Mouse (Mus musculus): ENCODE measurements around the gene Tecpr2. TPM values are rescaled to one million over a fixed set of nuclear protein-coding genes. Genes with fewer than 3 reads are reported as not detected.

The Tecpr2 gene
- total RNA-seq, 2 experiments from 2014 or later, result 4.5 to 5.5 TPM

DNA sequence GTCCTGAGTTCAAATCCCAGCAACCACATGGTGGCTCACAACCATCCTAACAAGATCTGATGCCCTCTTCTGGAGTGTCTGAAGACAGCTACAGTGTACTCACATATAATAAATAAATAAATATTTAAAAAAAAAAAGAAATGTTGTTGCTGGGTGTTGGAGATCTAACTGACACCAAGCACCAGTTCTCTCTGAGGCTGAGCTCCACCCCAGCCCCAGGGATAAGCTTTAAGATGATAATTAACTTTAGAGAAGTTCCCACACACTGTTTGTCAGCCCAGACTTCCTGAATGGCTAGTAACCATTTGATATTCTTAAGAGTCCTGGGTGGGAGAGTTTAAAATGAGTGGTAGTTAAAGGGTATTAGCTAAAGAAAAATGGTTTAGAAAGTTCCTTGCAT lies 28.8 kb upstream of the Tecpr2 start:
- no peak for ATAC-seq (replicated peaks; ENCODE audit: low FRiP score, low TSS enrichment, poor library complexity, severe bottlenecking)

GRCm38 (mm10) chr12:110861256-110861655 lies 27.8 kb upstream of the Tecpr2 start:
- ATAC-seq (replicated peaks; ENCODE audit: low FRiP score, low TSS enrichment, poor library complexity, severe bottlenecking), result no peak

- no peak for ATAC-seq (replicated peaks; ENCODE audit: low FRiP score, low TSS enrichment, poor library complexity, severe bottlenecking)
Observed at GRCm38 (mm10) chr12:110864008-110864407, 25.1 kb upstream of the Tecpr2 start.

- no peak for ATAC-seq (replicated peaks; ENCODE audit: low FRiP score, low TSS enrichment, poor library complexity, severe bottlenecking)
Observed at GRCm38 (mm10) chr12:110865571-110865970, 23.5 kb upstream of the Tecpr2 start.

DNA sequence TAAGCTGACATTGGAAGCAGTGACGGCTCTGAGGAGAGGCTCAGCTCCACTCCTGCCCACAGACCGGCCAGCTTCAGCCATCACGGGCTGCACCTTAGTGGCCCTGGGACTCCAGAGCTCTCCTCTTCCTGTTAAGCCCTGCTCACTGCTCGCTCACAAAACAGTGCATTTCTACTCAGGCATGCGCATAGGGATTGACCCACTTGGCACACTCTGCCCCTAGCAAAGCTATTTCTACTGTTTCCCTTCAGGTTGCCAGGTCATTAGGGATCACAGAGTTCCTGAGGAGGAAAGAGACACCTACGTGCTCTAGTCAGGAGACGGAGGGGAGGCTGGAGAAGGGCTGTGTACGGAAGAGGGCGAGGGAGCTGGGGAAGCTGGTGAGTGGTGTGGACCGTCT lies 23.1 kb upstream of the Tecpr2 start:
- no peak for ATAC-seq (replicated peaks; ENCODE audit: low FRiP score, low TSS enrichment, poor library complexity, severe bottlenecking)

DNA sequence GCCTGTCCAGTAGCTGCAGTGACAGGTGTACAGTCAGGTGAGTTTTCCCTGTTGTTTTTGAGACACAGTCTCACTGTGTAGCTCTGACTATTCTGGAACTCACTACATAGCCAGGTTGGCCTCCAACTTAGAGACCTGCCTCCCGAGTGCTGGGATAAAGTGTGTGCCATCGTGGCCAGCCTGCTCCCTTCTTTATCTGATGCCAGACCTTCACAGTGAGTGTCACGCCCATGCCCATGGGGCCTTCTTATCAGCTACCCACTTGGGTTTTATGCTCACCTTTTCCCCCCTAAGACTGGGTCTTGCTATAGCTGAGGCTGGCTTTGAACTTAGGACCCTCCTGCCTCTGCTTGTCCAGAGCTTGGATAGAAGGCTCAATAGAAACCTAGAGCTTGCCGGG lies 19.0 kb upstream of the Tecpr2 start:
- peak; percentile 86 for ATAC-seq (replicated peaks; ENCODE audit: low FRiP score, low TSS enrichment, poor library complexity, severe bottlenecking)

- no peak for ATAC-seq (replicated peaks; ENCODE audit: low FRiP score, low TSS enrichment, poor library complexity, severe bottlenecking)
Observed at GRCm38 (mm10) chr12:110871247-110871646, 17.8 kb upstream of the Tecpr2 start.

DNA sequence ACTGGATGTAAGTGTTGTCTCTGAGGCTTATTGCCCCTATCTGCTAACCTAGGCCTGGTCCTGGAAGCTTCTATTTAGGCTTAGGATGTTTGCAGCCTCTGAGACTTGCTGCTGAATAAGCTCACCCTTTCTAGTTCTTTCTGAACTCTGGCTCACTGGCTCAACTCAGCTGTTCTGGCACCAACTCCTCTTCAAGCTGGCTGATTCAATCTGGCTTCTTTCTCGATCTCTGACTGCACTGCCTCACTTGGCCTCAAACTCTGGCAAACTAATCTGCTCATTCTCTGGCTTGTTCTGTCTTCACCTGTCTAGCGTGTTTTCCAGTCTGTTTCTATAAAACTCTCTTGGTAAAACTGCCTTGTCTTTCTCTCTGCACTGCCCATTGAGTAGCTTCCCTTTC lies 13.7 kb upstream of the Tecpr2 start:
- no peak for ATAC-seq (replicated peaks; ENCODE audit: low FRiP score, low TSS enrichment, poor library complexity, severe bottlenecking)

DNA sequence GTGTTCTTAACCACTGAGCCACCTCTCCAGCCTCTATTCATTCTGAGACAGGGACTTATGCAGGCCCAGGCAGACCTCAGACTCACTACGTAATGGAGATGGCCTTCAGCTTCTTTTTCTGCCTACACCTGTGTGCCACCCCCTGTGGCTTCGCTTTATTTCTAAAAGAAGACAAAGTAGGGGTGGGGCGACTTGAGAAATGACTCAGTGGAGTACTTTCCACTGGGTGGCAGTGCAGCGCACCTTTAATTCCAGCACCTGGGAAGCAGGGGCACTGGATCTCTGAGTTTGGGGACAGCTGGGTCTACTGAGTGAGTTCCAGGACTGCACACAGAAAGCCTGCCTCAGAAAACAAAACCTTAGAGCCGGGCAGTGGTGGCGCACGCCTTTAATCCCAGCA lies 6.8 kb upstream of the Tecpr2 start:
- no peak for ATAC-seq (replicated peaks; ENCODE audit: low FRiP score, low TSS enrichment, poor library complexity, severe bottlenecking)

DNA sequence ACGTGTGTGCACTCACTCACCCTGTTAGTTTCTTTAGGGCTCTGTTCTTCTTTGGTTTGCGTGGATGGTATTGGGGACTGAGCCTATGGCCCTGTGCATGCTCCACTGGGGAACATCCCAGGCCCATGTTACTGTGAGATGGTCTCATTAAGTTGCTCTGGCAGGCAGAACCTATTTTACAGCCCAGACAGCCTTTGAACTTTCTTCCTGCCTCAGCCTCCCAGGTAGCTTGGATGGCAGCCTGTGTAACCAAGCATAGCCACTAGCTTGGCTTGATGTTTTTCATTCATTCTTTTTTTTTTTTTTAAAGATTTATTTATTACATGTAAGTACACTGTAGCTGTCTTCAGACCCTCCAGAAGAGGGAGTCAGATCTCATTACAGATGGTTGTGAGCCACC lies 3.8 kb upstream of the Tecpr2 start:
- no peak for ATAC-seq (replicated peaks; ENCODE audit: low FRiP score, low TSS enrichment, poor library complexity, severe bottlenecking)

DNA sequence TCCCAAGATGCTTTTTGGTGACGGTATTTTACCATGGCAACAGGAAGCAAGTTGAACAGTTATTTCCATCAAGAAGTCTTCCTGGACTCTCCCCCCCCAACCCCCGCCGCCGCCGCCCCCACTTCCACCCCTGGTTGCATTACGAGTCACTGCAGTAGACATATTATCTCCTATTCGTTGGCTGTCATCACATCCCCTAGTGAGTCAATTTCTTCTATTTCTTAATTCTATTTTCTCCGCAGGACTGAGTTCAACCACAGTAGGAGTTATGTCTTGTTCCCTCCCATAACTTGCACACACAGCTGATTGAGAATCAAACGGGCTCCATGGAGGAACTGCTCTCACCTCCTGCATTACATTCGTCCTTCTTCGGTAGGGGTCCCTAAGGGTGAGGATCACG lies 958 bp upstream of the Tecpr2 start:
- ATAC-seq (replicated peaks; ENCODE audit: low FRiP score, low TSS enrichment, poor library complexity, severe bottlenecking), result no peak

DNA sequence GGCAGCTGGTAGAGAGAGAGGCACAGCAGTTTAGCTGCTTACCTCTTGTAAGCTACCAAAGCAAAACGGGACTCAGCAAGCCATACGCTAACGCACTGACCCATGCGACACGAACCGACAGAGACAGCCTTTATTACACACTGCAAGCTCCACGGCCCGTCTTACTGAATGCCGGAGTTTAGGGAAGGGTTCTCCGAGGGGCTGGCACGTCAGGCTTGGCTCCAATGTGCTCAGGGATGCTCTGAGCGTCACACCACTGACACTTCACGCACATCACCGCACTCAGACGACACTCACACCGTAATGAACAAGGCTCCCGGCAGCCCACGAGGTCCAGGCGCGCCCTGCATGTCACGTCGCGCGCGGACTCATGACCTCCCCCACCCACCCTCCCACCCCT lies 458 bp upstream of the Tecpr2 start:
- ATAC-seq (replicated peaks; ENCODE audit: low FRiP score, low TSS enrichment, poor library complexity, severe bottlenecking), result peak; percentile 14

DNA sequence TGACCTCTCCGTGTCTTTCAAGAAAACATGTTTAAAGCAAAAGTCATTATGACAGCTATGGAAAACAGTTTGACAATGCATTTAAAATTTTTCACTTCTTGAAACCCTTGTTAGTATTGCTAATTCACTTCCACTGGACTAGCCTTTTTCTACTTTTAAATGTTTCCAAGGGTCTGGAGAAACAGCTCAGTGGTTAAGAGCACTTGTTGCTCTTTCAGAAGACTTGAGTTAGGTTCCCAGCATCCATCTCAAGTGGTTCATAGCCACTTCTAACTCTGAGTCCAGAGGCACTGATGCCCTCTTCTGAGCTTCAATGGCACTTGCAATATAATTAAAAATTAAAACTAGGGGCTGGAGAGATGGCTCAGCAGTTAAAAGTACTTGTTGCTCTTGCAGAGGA lies 2.8 kb downstream of the Tecpr2 start:
- ATAC-seq (replicated peaks; ENCODE audit: low FRiP score, low TSS enrichment, poor library complexity, severe bottlenecking), result no peak

- ATAC-seq (replicated peaks; ENCODE audit: low FRiP score, low TSS enrichment, poor library complexity, severe bottlenecking), result no peak
Observed at GRCm38 (mm10) chr12:110902106-110902505, 13.0 kb downstream of the Tecpr2 start.

DNA sequence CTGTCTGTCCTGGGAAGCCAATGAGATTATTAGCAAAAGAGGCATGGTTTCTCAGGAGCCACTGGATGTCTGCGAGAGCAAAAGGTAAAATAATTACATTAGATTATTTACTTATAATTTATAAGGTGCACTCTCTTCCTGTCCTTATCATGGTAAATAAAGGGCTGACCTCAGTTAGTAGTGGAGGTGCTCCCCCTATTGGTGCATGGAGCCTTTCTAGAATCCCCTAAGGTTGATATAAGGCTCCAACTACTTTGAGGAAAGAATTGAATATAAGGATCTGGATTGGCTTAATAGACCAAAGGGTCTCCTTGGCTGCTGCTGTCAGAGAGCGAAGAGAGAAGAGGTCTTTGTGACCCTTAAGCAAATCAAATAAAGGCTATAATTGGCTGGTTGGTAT lies 14.5 kb downstream of the Tecpr2 start:
- 0 out of 2 replicates have a peak, but pooled peaks have one; percentile 59 for ATAC-seq (replicated peaks; ENCODE audit: low FRiP score, low TSS enrichment, poor library complexity, severe bottlenecking)

DNA sequence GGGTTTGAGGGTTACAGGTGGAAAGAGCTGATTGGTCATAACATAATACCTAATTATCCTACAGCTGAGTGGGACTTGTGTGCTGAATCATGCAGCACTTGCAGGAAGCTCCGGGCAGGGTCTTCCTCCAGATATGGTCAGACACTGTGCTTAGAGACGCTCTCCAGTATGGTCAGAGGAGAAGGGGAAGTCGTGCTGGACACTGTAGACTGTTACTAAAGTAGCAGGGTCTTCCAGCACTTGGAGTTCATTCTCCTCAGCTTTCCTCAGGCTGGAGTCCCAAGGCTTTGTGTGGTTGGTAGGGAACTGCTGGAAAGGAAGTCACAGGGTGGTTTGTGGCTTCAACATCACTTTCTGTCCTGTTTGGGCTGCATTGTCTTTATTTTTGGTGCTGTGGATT lies 18.8 kb downstream of the Tecpr2 start:
- ATAC-seq (replicated peaks; ENCODE audit: low FRiP score, low TSS enrichment, poor library complexity, severe bottlenecking), result 0 out of 2 replicates have a peak, but pooled peaks have one; percentile 30

DNA sequence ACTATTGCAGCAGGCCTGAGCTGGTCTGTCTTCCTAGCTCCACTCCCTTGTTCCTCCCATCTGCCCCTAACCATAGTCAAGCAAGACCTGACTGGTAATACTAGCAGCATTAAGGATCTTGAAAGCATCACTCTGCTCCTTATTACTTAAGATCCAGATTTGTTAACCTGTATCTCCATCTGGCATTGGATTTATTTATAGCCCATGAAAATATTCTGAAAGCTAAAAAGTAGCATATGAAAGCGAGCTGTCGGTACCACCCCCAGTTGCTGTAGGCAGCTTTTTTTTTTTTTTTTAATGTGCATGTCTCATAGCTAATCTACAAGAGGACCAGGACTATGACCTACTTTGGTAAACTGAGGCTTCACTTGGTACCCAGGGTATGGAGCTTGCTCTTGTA lies 20.9 kb downstream of the Tecpr2 start:
- ATAC-seq (replicated peaks; ENCODE audit: low FRiP score, low TSS enrichment, poor library complexity, severe bottlenecking), result no peak

GRCm38 (mm10) chr12:110915761-110916160 lies 26.7 kb downstream of the Tecpr2 start:
- ATAC-seq (replicated peaks; ENCODE audit: low FRiP score, low TSS enrichment, poor library complexity, severe bottlenecking), result no peak

DNA sequence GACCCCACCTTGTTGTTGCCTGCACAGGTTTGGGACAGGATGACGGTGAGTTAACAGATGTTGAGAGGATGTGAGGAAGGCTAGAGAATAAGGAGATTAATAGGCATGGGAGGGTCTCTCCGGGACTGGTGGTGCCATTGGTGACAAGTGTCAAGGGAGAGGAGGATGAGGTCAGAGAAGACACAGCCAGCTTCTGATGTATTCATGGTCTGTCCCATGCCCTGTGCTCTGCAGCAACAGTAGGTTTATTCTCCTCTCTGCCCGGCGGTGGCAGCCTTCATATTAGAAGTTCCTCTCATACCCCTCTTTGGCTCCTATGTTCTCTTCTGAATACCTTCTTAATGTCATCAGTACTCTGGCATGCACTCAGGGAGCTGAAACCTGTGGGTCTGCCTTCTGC lies 31.2 kb downstream of the Tecpr2 start:
- ATAC-seq (replicated peaks; ENCODE audit: low FRiP score, low TSS enrichment, poor library complexity, severe bottlenecking), result no peak

GRCm38 (mm10) chr12:110921572-110921971 lies 32.5 kb downstream of the Tecpr2 start:
- ATAC-seq (replicated peaks; ENCODE audit: low FRiP score, low TSS enrichment, poor library complexity, severe bottlenecking), result no peak

DNA sequence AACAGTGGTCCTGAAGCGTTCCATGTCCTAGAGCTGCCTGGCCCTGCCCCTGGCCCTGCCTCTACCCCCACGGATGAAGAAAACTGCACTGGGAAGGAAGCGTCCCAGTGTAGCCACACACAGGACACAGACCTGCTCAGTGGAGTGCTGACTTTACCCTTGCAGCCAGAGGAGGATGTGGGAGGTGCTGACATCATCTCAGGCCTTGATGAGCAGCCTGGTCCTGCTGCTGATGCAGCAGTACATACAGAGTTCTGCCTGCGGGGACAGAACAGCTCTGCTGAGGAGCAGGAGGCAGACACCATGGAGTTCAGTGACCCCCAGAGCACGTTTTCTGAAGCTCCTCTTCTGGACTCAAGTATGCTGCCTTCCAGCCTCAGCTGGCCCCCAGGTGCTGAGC lies 43.8 kb downstream of the Tecpr2 start:
- ATAC-seq (replicated peaks; ENCODE audit: low FRiP score, low TSS enrichment, poor library complexity, severe bottlenecking), result no peak

- peak; percentile 72 for ATAC-seq (replicated peaks; ENCODE audit: low FRiP score, low TSS enrichment, poor library complexity, severe bottlenecking)
Observed at GRCm38 (mm10) chr12:110935983-110936620, 47.0 kb downstream of the Tecpr2 start.
